Mouse (Mus musculus) neutrophil, adult 59 days (primary cell): ENCODE results near the gene Utp20. TPM values are rescaled to one million over a fixed set of nuclear protein-coding genes. Genes with fewer than 3 reads are reported as not detected.

Experiments used
- total RNA-seq, 2 experiments: library from RNA; stranded (reverse); gene quantifications; 1 replicate in 1 of 2; 2 replicates in 1 of 2; pipeline ENCODE4 v1.2.4; 2023

The Utp20 gene
- total RNA-seq, result 10 to 100 TPM in 1 of 2 experiments, 1 to 10 TPM in 1; 9.2 to 17.6 TPM

DNA sequence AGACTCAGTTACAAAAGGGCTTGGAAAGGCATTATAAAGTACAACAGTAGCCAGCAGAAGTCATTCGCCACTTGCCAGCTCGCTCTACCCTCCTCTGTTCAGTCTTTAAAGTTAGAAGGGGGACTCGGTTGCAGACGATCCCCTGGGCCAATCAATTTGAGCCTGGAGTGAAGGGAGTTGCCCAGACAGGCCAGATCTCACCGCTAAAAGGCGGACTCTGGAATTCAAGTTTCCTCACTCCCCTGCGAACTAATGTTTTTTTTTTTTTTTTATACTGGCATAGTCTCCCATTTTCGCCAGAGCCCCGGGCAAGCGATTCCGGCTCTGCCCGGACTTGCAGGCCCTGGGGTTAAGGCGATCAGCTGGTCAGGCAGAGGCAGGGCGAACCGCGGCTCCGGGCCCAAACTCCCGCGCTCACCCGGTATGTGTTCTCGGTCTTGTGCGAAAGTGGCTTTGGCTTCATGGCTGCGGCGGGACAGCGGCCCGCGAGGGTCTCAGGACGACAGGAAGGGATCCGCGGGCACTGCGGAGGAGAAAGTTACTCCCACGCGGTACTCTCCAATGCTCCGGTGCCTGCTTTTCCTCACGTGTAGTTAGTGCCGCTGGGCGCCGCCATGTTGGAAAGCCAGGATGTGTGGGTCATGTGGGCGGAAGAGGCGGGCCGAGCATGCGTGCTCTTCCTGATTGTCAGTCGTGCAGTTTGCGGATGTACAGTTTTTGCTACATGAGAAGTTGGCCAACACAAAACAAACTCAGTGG lies at the start of gene Utp20:
Utp20 (minus strand) TSS at position 617 of the 759 bp plus-strand sequence.

DNA sequence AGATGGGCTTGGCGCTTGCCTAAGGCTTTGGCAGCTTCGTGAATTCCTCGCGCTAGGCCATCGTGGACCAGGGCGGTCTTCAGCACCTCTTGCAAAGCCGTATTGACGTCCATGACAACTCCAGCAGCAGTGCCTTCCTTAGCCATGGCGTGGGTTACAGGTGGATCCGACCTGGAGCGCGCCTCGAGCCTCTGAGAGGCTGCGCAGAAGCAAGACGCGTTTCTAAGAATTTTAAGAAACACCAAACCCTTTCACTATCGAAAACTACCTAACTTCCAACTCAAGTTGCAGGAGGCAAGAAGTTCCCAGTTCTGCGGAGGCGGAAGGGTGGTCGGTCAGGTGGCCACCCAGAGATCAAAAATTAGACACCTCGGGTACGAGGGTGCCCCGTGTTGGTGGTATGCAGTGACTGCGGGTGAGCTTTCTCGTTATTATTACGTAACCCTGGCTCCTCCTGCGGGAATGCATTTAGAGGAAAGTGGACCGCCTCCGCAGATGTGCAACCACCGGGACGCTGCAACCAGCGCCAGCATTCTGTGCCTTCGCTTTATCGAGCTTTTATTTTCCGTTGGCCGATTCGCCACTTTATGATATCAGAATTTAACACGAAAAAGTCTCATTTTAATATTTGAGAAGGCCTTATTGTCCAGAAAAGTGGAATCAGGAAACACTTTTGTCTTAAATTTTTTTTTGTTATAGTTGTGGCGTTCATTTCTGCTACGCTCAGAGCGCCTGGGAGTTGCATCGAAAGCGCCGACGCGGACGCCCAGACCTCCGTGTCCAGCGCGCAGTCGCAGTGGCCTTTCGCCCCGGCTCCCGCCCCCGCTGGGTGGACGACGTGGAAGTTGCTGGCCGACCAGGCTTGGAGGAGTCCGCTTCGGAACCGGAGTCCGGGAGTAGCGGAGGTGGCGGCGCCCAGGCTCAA lies 95.8 kb downstream of the Utp20 start, which contains the start of gene Arl1:
Arl1 (plus strand) TSS at position 288 of the 925 bp plus-strand sequence.

Other genes with a start within 250 kb of the Utp20 start
- under 1 TPM in 1 of 2 experiments, not detected in 1; 0.18 TPM for gene Mybpc1, start 221.7 kb downstream of the Utp20 start, total RNA-seq
- under 1 TPM; 0.62 to 0.79 TPM for gene Spic, start 141.8 kb downstream of the Utp20 start, total RNA-seq
- 10 to 100 TPM; 26.8 to 37.8 TPM for gene Arl1, start 95.9 kb downstream of the Utp20 start, total RNA-seq
- gene Slc5a8, start 59.2 kb upstream of the Utp20 start, total RNA-seq, result not detected